Mouse (Mus musculus) layer of hippocampus, postnatal 14 days (tissue): ENCODE measurements around the gene 4933407L21Rik. TPM values are rescaled to one million over a fixed set of nuclear protein-coding genes. Genes with fewer than 3 reads are reported as not detected.
A peak's percentile ranks its signal among the peaks of the same experiment; 100 is the strongest.
"Not testable (repeated sequence)": the region's sequence is repeated elsewhere in the genome, so short reads cannot be mapped to it uniquely, and the experiment has no call there.

Experiments
- DNase-seq, 2 experiments: peaks; one replicate each; pipeline ENCODE4 v3.0.0; 2021 to 2022; ENCODE audit warnings: low spot score in 2 of 2, mixed read lengths in 1 of 2
- total RNA-seq, 2 experiments: library from RNA; stranded (reverse); gene quantifications; 2 replicates each; pipeline ENCODE4 v1.2.3; 2021

4933407L21Rik gene
- total RNA-seq, 2 experiments from 2014 or later = 4.1 to 5.3 TPM

DNA sequence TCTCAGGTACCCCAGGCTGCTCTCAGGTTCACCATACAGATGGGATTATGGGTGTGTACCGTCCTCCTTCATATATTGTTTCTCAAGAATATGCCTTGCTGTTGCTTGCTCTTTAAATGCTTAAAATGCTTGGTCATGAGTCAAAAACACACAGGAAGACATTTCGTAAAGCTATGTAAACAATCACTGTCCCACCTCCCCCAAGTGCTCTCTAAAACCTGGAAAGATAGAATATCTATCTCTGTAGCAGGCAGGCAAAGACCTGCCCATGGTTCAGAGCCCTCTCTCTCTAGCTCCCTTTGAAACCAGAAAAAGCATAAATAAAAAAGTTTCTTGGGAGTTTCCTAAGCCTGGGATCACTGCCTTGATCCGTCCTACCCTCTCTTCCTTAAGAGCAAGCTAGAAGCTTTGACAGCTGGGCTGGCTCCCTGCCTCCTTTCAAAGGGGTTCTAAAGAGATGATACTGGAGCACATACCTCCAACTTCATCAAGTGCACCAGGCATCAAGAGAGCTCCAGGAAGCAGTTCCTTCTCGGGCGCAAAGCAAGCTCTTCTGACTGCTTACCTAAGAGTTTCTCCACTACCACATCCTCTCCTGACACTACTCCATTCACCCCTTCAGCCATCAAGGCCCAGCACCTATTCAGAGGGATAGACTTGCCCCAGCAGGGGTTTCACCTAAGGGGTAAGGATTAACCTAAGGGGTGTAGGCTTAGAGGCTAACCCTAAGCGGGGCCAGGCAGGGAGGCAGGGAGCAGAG is 31.0 kb downstream of the 4933407L21Rik start:
- no peak for DNase-seq

- DNase-seq = no peak
These were observed 31.6 kb downstream of the 4933407L21Rik start for GRCm38 (mm10) chr1:85959889-85960276.

GRCm38 (mm10) chr1:85960873-85961272 is 32.6 kb downstream of the 4933407L21Rik start, which contains the start of gene Gpr55:
Gpr55 (minus strand) TSS chr1:85961007.
- DNase-seq = no peak

- no peak for DNase-seq
These were observed 33.8 kb downstream of the 4933407L21Rik start for GRCm38 (mm10) chr1:85962081-85962480.

GRCm38 (mm10) chr1:85965856-85966255 is 37.6 kb downstream of the 4933407L21Rik start:
- DNase-seq = no peak

DNA sequence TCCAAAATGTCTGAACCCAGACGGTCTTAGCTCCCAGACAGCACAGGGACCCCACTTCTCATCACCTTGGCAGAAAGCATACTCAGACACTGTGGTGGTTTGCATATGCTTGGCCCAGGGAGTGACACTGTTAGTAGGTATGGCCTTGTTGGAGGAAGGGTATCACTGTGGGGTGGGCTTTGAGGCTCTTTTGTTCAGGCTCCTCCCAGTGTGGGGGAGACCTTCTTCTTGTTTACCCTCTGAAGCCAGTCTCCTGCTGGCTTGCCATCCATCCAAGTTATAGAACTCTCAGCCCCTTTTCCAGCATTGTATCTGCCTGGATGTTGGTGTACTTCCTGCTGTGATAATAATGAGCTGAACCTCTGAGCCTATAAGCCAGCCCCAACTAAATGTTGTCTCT is 40.8 kb downstream of the 4933407L21Rik start:
- no peak for DNase-seq

GRCm38 (mm10) chr1:85969519-85969918 is 41.2 kb downstream of the 4933407L21Rik start:
- DNase-seq = peak; percentile 38 to 67

DNA sequence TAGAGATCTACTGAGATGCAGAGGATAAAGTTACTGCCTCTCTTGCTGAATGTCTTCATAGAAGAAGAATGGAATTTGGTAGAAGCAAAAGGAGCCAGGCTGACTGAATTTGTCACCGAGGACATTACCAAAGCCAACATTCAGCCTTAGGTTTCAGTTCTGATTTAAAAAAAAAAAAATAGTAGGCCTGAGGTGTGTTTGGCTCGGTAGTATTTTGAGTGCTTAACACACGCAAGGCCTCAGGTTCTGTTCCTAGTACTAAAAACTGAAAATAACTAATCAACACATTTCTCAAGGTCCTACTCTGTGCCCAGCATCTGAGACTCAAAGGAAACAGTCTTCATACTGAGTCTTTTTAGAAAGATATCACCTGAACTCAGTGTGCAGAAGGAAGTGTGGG is 42.8 kb downstream of the 4933407L21Rik start:
- no peak for DNase-seq

- no peak for DNase-seq
These were observed 44.1 kb downstream of the 4933407L21Rik start for GRCm38 (mm10) chr1:85972341-85972740.

GRCm38 (mm10) chr1:85973468-85973877 is 45.2 kb downstream of the 4933407L21Rik start:
- no peak for DNase-seq

DNA sequence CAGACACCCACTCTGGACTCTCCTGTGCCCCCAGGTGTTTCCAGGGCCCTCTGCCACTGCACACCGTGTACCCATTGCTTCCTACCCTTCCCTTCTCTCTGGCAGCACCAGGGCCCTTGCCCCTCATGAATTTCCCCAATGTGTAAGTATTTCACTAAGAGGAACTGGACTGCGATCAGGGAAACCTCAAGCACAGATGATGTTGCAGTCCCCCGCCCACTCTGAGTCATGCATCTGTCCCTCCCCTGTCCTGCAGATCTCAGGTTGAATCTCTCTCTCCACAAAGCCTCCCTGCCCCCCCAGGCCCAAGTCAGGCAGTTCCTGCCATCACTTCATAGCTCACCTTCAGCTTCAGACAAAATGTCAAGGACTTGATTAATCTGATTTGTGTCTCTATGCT is 49.4 kb downstream of the 4933407L21Rik start:
- DNase-seq = no peak

- DNase-seq = peak in 1 of 2 experiments; percentile 10
These were observed 53.6 kb downstream of the 4933407L21Rik start for GRCm38 (mm10) chr1:85981738-85982357.

- no peak for DNase-seq
These were observed 57.5 kb downstream of the 4933407L21Rik start for GRCm38 (mm10) chr1:85985784-85986183.

DNA sequence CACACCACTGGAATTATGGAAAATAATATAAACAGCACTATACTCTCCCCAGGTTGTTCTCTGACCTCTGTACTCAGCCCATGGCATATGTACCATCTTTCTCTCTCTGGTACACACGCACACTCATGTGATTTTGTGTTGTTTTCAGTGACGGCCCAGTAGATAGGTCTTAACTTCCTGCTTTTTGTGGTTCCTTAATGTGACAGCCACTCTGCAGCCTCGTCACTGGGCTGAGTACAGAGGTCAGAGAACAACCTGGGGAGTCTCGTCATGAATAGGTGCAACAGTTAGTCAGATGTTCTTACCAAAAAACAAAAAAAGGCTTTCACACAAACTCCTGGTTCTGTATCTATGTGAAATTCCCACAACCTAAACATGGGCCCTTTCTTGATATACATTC is 60.1 kb downstream of the 4933407L21Rik start:
- DNase-seq = no peak

DNA sequence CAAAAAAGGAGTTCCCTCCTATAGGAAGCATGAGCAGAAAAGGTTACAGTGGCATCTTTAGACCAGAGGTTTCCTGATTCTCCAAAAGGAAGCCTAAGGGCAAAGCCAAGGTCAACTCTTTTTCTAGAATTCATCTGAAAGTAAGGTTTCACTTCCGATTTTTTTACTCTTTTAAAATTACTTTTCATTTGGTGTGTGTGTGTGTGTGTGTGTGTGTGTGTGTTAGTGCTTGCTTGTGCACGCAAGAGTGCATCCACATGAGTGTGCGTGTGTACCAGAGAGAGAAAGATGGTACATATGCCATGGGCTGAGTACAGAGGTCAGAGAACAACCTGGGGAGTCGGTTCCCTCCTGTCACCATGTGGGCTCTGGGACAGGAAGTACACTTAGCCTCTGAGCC is 60.6 kb downstream of the 4933407L21Rik start:
- DNase-seq = not testable (repeated sequence)

Other genes with a start within 250 kb of the 4933407L21Rik start
- gene A630001G21Rik, start 149.8 kb upstream of the 4933407L21Rik start, total RNA-seq = under 1 TPM in 1 of 2 experiments, not detected in 1; 0.36 TPM
- gene Cab39, start 135.0 kb upstream of the 4933407L21Rik start, total RNA-seq = 100 to 1,000 TPM; 126 to 129 TPM
- gene Itm2c, start 34.2 kb upstream of the 4933407L21Rik start, total RNA-seq = 100 to 1,000 TPM; 505 to 525 TPM
- not detected for gene Gpr55, start 32.5 kb downstream of the 4933407L21Rik start, total RNA-seq
- 1 to 10 TPM in 1 of 2 experiments, under 1 TPM in 1; 0.95 to 1.1 TPM for gene Spata3, start 88.3 kb downstream of the 4933407L21Rik start, total RNA-seq
- gene 2810459M11Rik, start 117.4 kb downstream of the 4933407L21Rik start, total RNA-seq = 1 to 10 TPM; 8.9 to 9.8 TPM
- 100 to 1,000 TPM; 109 to 114 TPM for gene Psmd1, start 135.9 kb downstream of the 4933407L21Rik start, total RNA-seq
- under 1 TPM in 1 of 2 experiments, not detected in 1; 0.17 TPM for gene Htr2b, start 183.5 kb downstream of the 4933407L21Rik start, total RNA-seq
- 1 to 10 TPM; 2.4 to 4.8 TPM for gene Gm21972, start 205.2 kb downstream of the 4933407L21Rik start, total RNA-seq
- 10 to 100 TPM; 35.7 to 37.2 TPM for gene Armc9, start 226.3 kb downstream of the 4933407L21Rik start, total RNA-seq